Mouse (Mus musculus) ES-E14 (cell line): ENCODE data around the gene Alad. TPM values are rescaled to one million over a fixed set of nuclear protein-coding genes. Genes with fewer than 3 reads are reported as not detected.

Experiments used
- DNase-seq: peaks from one replicate; pipeline ENCODE4 v3.0.0-alpha.2; 2013; ENCODE audit warnings: low read depth, low spot score
- H3K27ac ChIP-seq: 2 replicates; pipeline ENCODE4 v1.5.1; 2012; ENCODE audit warnings: low read depth, mild to moderate bottlenecking, low read length, moderate library complexity, mixed read lengths; ENCODE audit not compliant: poor library complexity, insufficient read depth, severe bottlenecking
- H3K36me3 ChIP-seq: 2 replicates; pipeline ENCODE4 v1.6.1; 2012; ENCODE audit warnings: mild to moderate bottlenecking, low read length, moderate library complexity, mixed read lengths; ENCODE audit not compliant: control insufficient read depth, poor library complexity, insufficient read depth, severe bottlenecking
- H3K4me1 ChIP-seq, 2 experiments: fragments of 150-350 bp in 1 of 2; sonication (generic) in 1 of 2; 2 replicates each; pipeline ENCODE4 v1.6.1; 2012; ENCODE audit warnings: low read length in 2 of 2, mild to moderate bottlenecking in 1 of 2, mixed read lengths in 1 of 2; ENCODE audit not compliant: control insufficient read depth in 2 of 2, insufficient read depth in 2 of 2, poor library complexity in 1 of 2
- H3K4me3 ChIP-seq, 2 experiments: fragments of 150-350 bp in 1 of 2; sonication (generic) in 1 of 2; 2 replicates each; pipeline ENCODE4 v1.5.1; 2012; ENCODE audit warnings: low read length in 2 of 2, low read depth in 1 of 2, mild to moderate bottlenecking in 1 of 2, mixed read lengths in 1 of 2; ENCODE audit not compliant: insufficient read depth in 1 of 2, poor library complexity in 1 of 2, severe bottlenecking in 1 of 2
- H3K9ac ChIP-seq: 2 replicates; pipeline ENCODE4 v1.6.1; 2012; ENCODE audit warnings: low read depth, mild to moderate bottlenecking, low read length, mixed read lengths; ENCODE audit not compliant: poor library complexity, insufficient read depth, severe bottlenecking
- H3K9me3 ChIP-seq: fragments of 150-350 bp; sonication (generic); 2 replicates; pipeline ENCODE4 v1.6.1; 2012; ENCODE audit warnings: low read depth, mild to moderate bottlenecking, low read length; ENCODE audit not compliant: control insufficient read depth, insufficient read depth
- CHD2 ChIP-seq: IDR thresholded peaks from 2 replicates; pipeline ENCODE4 v1.6.1; 2014; ENCODE audit warnings: mild to moderate bottlenecking, low read depth, low read length, inconsistent platforms
- HCFC1 ChIP-seq: IDR thresholded peaks from 2 replicates; pipeline ENCODE4 v1.6.1; 2012; ENCODE audit warnings: low read length, inconsistent platforms, borderline replicate concordance; ENCODE audit not compliant: insufficient read depth
- MAFK ChIP-seq: IDR thresholded peaks from 2 replicates; pipeline ENCODE4 v1.6.1; 2014; ENCODE audit warnings: mild to moderate bottlenecking, low read depth, low read length, inconsistent platforms; ENCODE audit not compliant: insufficient read depth
- ZC3H11A ChIP-seq: IDR thresholded peaks from 2 replicates; pipeline ENCODE4 v1.6.1; 2012; ENCODE audit warnings: low read depth, mild to moderate bottlenecking, inconsistent platforms, low read length, borderline replicate concordance
- ZNF384 ChIP-seq: IDR thresholded peaks from 2 replicates; pipeline ENCODE4 v1.6.1; 2012; ENCODE audit warnings: low read depth, low read length, inconsistent platforms
- in situ Hi-C, 2 experiments: fragments of 600-800 bp; cut with MboI; formaldehyde crosslinking; loops; one replicate each; pipeline ENCODE4 v1.15.1; 2025; ENCODE audit warnings: low sequenced_read_pairs in 2 of 2, inconsistent platforms in 1 of 2; ENCODE audit not compliant: unreplicated experiment in 2 of 2
- total RNA-seq: library from RNA; depleted of rRNA; stranded (reverse); fragments of 300-350 nt; gene quantifications from 2 replicates; pipeline ENCODE4 v1.2.3, GENCODE M21; 2012

Gene Alad
- total RNA-seq, 1 experiment = 27.9 TPM

DNA sequence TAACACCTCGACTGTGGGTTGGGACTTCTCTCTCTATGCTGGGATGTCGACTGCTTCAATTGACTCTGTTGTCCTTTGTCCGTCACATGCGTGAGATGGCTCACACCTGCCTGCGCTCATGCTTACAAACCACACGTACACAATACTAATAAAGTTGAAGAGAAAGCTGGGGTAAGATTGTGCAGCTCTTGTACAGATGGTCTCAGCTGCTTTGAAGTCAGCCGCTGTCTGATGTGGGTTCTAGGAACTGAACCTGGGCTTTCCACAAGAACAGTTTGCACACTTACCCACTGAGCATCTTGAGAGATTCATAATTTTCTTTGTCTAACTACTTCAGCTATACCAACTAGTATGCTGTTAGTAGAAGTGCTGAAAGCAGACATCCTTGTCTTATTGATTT, 32.2 kb upstream of the Alad start:
- Histone ChIP-seq H3K36me3 (no peaks in the 10 kb centered on the region), H3K9me3 (no peaks in the 10 kb centered on the region), H3K4me1 (no peaks in the 10 kb centered on the region), H3K9ac (no peak overlapping the region), H3K4me3 (no peak overlapping the region), H3K27ac (no peak overlapping the region)
- DNase-seq = no peak
- TF ChIP-seq MAFK (no peak), ZC3H11A (no peak), ZNF384 (no peak), CHD2 (no peak), HCFC1 (no peak)
- in situ Hi-C loops = loop anchor here (25.0 kb wide), 1 partner anchor 210 kb away; no protein-coding TSS in a partner anchor

DNA sequence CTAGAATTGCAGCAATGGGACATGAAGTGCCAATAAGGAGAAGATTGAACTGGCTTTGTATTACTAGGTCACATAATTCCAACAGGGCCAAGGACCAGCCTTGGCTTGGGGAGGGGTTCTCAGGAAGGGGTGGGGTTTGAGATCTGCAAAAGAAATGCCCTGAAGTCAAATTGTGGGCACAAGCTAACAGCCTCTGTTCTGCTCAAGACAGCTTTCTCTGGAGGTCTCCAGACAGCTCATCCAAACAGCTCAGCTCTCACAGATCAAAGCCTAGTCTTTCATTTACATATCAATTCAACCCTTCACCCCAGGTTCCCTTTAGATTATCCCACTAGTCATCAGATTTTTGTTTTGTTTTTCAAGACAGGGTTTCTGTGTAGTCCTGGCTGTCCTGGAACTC, 25.1 kb upstream of the Alad start:
- Histone ChIP-seq H3K27ac (no peak overlapping the region), H3K9ac (no peak overlapping the region), H3K4me3 (no peak overlapping the region), H3K36me3 (no peaks in the 10 kb centered on the region), H3K4me1 (no peaks in the 10 kb centered on the region), H3K9me3 (no peaks in the 10 kb centered on the region)
- no peak for TF ChIP-seq ZNF384
- TF ChIP-seq ZC3H11A = no peak
- no peak for TF ChIP-seq HCFC1
- TF ChIP-seq MAFK = no peak
- TF ChIP-seq CHD2 = no peak
- no peak for DNase-seq
- in situ Hi-C loops = no loop called here

DNA sequence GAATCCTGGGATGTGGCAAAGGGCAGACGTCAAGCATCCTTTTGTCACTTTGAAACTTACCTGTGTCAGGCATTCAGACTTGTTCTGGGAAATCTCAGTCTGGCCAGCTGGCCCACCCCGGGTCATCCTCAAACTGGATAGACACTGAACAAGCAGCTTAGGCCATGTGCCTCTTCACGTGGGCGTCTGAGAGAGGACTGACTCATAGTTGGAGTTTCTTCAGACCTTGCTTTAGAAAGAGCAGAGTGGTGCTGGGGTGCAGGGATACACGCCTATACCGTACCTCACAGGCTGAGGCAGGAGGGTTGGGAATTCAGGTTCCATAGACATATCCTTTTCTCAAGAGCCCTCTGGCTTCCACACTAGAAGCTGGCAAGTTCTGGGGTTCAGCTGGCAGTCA, 24.1 kb upstream of the Alad start:
- H3K4me3 ChIP-seq = no peak overlapping the region
- no peak overlapping the region for H3K9ac ChIP-seq
- H3K27ac ChIP-seq = no peak overlapping the region
- H3K9me3 ChIP-seq = no peaks in the 10 kb centered on the region
- no peak for DNase-seq
- no peaks in the 10 kb centered on the region for H3K36me3 ChIP-seq
- TF ChIP-seq MAFK = no peak
- TF ChIP-seq ZNF384 = no peak
- TF ChIP-seq CHD2 = no peak
- TF ChIP-seq HCFC1 = no peak
- no peak for TF ChIP-seq ZC3H11A
- H3K4me1 ChIP-seq = no peaks in the 10 kb centered on the region
- in situ Hi-C loops = no loop called here

DNA sequence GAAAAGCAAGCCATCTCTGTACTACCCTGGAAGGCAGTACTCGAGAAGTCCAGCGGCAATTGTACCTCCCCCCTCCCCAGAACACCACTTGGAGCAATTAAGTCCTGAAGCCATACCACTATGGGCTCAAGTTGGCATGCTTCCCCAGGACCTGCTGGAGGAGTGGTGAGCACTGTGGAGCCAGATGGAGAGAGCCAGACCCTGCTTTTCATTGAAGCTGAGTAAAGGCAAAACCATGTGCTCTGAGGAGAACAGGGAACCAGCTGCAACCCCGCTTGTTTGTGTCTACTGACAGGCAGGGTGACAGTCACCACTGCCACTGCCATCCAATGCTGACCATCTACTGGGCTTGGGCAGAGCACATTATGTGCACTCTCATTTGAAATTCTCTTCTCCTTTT, 22.1 kb upstream of the Alad start:
- DNase-seq = no peak
- in situ Hi-C loops = no loop called here
- no peak for TF ChIP-seq ZC3H11A
- no peak for TF ChIP-seq MAFK
- TF ChIP-seq ZNF384 = no peak
- TF ChIP-seq CHD2 = no peak
- TF ChIP-seq HCFC1 = no peak
- Histone ChIP-seq H3K36me3 (no peaks in the 10 kb centered on the region), H3K4me3 (no peak overlapping the region), H3K9ac (no peak overlapping the region), H3K27ac (no peak overlapping the region), H3K9me3 (no peaks in the 10 kb centered on the region), H3K4me1 (no peaks in the 10 kb centered on the region)

DNA sequence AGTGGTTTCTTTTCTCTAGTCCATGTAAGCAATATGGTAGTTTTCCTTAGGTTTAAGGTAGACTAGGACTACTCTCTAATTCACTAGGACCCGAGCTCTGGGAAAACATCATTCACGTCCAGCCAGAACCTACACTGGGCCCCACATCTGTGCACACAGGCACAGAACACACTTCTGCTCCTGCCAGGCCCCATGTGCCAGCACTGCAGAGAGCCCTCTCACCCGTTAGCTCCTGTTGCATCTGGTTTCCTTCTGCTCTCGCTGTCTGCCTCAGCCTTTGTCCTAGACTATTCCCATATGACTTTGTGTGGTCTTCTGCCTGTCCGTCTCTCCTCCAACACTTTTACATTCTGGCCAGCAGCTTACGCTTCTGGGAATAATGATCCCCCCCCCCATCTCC, 14.0 kb upstream of the Alad start:
- no peak for DNase-seq
- Histone ChIP-seq H3K36me3 (no peaks in the 10 kb centered on the region), H3K4me3 (no peak overlapping the region), H3K4me1 (0 out of 4 replicates have a peak, but pooled peaks cover 0 to 2% of the 10 kb centered on the region in 2 experiments), H3K9me3 (no peaks in the 10 kb centered on the region), H3K27ac (no peak overlapping the region), H3K9ac (no peak overlapping the region)
- in situ Hi-C loops = no loop called here
- no peak for TF ChIP-seq ZC3H11A
- no peak for TF ChIP-seq ZNF384
- no peak for TF ChIP-seq MAFK
- no peak for TF ChIP-seq HCFC1
- TF ChIP-seq CHD2 = no peak
